Mouse (Mus musculus) spleen, adult 2 months (tissue): ENCODE measurements around the gene Rnf40. TPM values are rescaled to one million over a fixed set of nuclear protein-coding genes. Genes with fewer than 3 reads are reported as not detected.

Experiments
- DNase-seq, 2 experiments: peaks; one replicate each; pipeline versions ENCODE4 v3.0.0 to v3.0.0-alpha.2; 2012 to 2021; ENCODE audit warnings: low spot score in 2 of 2, low read depth in 1 of 2
- H3K27ac ChIP-seq: fragments of 200-500 bp; 2 replicates; pipeline ENCODE4 v1.5.1; 2012; ENCODE audit warnings: low read length, inconsistent platforms; ENCODE audit not compliant: insufficient read depth
- H3K27me3 ChIP-seq: fragments of 200-500 bp; 2 replicates; pipeline ENCODE4 v1.6.1; 2012; ENCODE audit warnings: mild to moderate bottlenecking, moderate library complexity, low read length, inconsistent platforms; ENCODE audit not compliant: control insufficient read depth, insufficient read depth
- H3K36me3 ChIP-seq: fragments of 200-500 bp; 2 replicates; pipeline ENCODE4 v1.6.1; 2012; ENCODE audit warnings: mild to moderate bottlenecking, low read length, inconsistent platforms; ENCODE audit not compliant: control insufficient read depth, insufficient read depth
- H3K4me1 ChIP-seq: fragments of 200-500 bp; 2 replicates; pipeline ENCODE4 v1.6.1; 2011; ENCODE audit warnings: inconsistent platforms; ENCODE audit not compliant: control insufficient read depth, insufficient read depth, insufficient read length
- H3K4me3 ChIP-seq: fragments of 200-500 bp; 2 replicates; pipeline ENCODE4 v1.5.1; 2011; ENCODE audit warnings: mild to moderate bottlenecking, inconsistent platforms; ENCODE audit not compliant: insufficient read depth, insufficient read length; ENCODE audit errors: extremely low read depth
- CTCF ChIP-seq: fragments of 200-500 bp; IDR thresholded peaks from 2 replicates; pipeline ENCODE4 v1.5.1; 2011; ENCODE audit warnings: mild to moderate bottlenecking, inconsistent platforms; ENCODE audit not compliant: insufficient read depth, insufficient read length, insufficient replicate concordance; ENCODE audit errors: extremely low read depth
- POLR2A ChIP-seq: fragments of 200-500 bp; IDR thresholded peaks from 2 replicates; pipeline ENCODE4 v1.6.1; 2011; ENCODE audit warnings: low read depth, low read length, inconsistent platforms
- WGBS: fragments of 180-500 bp; shearing (Covaris S2); methylation state at CpG from one replicate; pipeline ENCODE4 v1.1.7; 2018; 5-methylcytosine and 5-hydroxymethylcytosine counted together
- polyA plus RNA-seq: library from polyadenylated mRNA; depleted of rRNA; stranded (reverse); fragments of >200 nt; gene quantifications from 2 replicates; pipeline ENCODE4 v1.2.3, GENCODE M21; 2012; rRNA removed

The Rnf40 gene
- polyA plus RNA-seq, 1 experiment, result 25.8 TPM

DNA sequence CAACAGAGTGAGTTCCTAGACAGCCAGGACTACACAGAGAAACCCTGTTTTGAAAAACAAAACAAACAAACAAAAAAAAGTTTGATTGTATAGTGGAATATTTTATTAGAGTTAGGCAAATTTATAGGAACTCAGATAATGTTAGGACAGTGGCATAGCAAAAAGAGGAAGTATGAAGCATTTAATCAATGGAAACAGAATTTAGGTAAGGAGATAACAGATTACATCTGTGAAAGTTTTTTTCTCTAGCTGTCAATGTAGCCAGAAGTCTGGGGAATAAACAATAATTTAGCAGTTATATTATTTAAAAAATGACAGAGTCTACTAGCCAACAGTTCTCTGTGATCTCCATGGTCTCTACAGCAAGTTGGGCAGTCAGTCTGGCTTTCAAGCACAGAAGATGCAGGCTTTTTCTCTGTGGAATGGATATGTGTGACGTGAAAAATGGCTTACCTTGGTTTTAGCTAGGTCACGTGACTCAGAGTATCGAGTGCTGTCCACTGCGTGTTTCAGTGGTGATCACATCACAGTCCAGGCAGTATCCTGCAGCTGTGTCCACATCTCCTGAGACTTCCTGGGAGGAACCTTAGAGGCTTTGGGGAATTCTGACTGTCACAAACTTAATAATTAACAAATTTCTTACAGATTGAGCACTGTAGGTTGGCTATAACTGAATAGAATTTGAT, 60.1 kb downstream of the Rnf40 start:
- no peak overlapping the region for H3K27ac ChIP-seq
- no peaks in the 10 kb centered on the region for H3K27me3 ChIP-seq
- TF ChIP-seq CTCF (no peak), POLR2A (no peak)
- 77% methylated on average over 4 of the region's 4 CpGs for WGBS
- H3K4me3 ChIP-seq, result no peak overlapping the region
- no peaks in the 10 kb centered on the region for H3K36me3 ChIP-seq
- DNase-seq, result no peak
- H3K4me1 ChIP-seq, result no peaks in the 10 kb centered on the region

DNA sequence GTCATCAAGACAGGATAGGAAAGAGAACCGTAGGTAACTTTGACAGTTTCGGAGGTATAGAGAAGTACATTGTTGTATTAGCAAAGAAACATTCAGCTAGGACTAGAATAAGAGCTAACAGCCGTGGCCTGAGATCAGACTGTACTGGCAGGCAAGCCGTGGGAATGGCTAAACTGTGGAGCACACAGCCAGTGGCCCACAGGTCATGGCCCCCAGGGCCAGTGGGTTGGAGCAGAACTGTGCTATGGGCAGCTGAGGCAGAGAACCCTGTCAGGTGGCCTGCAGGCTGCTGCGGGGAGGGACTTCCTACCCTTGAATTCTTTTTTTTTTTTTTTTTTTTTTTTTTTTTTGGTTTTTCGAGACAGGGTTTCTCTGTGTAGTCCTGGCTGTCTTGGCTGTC, 60.6 kb downstream of the Rnf40 start:
- no peak for TF ChIP-seq CTCF
- TF ChIP-seq POLR2A, result no peak
- 81% methylated on average over 6 of the region's 6 CpGs for WGBS
- DNase-seq, result no peak
- Histone ChIP-seq H3K27ac (no peak overlapping the region), H3K36me3 (no peaks in the 10 kb centered on the region), H3K4me3 (no peak overlapping the region), H3K27me3 (no peaks in the 10 kb centered on the region), H3K4me1 (no peaks in the 10 kb centered on the region)

DNA sequence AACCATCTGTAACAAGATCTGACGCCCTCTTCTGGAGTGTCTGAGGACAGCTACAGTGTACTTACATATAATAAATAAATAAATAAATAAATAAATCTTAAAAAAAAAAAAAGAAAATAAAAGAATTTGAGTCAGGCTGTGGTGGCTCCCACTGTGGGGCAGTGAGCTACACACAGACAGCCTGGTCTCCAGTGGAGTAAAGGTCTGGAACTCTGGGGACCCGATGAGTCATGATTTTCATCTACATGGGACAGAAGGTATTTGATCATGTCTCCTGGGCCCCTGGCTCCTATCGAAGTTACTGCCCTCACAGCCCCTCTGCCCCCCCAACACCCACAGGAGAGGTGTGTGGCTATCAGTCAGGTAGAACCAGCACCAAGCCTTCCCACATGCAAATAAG, 63.1 kb downstream of the Rnf40 start:
- H3K4me3 ChIP-seq, result no peak overlapping the region
- TF ChIP-seq POLR2A (no peak), CTCF (no peak)
- no peaks in the 10 kb centered on the region for H3K27me3 ChIP-seq
- no peak overlapping the region for H3K27ac ChIP-seq
- 78% methylated on average over 3 of the region's 3 CpGs for WGBS
- H3K36me3 ChIP-seq, result no peaks in the 10 kb centered on the region
- H3K4me1 ChIP-seq, result no peaks in the 10 kb centered on the region
- no peak for DNase-seq

DNA sequence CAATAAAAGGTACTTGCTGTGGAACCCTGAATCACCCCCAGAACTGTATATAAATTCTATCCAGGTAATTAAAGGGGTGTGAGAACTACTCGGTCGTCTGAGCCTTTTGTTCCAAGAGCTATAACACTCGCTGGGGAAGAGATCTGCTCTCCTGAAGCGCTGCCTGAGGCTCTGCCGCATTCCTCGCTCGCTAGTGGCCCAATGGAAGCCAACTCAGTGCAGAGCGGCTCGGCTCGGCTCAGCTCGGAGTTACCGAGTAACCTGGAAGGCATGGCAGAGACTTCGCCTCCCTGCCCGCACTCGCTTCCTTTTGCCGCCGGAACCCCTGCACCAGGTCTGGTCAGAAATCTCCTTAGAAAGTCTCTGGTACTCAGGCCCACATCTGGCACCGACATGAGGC, 63.5 kb downstream of the Rnf40 start:
- TF ChIP-seq CTCF (no peak), POLR2A (no peak)
- DNase-seq, result no peak
- Histone ChIP-seq H3K4me3 (no peak overlapping the region), H3K27me3 (no peaks in the 10 kb centered on the region), H3K36me3 (no peaks in the 10 kb centered on the region), H3K27ac (no peak overlapping the region), H3K4me1 (no peaks in the 10 kb centered on the region)
- WGBS, result 39% methylated on average over 18 of the region's 18 CpGs

DNA sequence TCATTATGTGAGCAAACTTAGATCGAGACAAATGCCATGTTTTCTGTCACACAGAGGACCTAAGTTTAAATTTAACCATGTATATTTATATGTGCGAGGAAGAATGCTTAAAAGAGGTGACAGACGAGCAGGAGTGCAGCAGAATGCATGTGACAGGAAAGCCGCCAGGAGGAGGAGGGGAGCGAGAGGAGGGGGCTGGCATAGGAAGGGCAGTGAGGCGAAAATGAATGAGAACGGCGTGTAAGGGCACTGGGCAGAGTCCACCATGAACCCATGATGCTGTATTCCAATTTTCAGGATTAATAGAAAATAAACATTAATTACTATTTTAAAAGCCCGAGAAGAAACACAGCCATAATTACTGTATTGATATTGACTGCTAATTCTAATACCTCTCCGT, 65.8 kb downstream of the Rnf40 start:
- no peak for DNase-seq
- H3K4me3 ChIP-seq, result no peak overlapping the region
- no peaks in the 10 kb centered on the region for H3K36me3 ChIP-seq
- TF ChIP-seq CTCF (no peak), POLR2A (no peak)
- H3K4me1 ChIP-seq, result no peaks in the 10 kb centered on the region
- no peak overlapping the region for H3K27ac ChIP-seq
- H3K27me3 ChIP-seq, result no peaks in the 10 kb centered on the region
- WGBS, result 73% methylated on average over 10 of the region's 10 CpGs

Other genes with a start within 250 kb of the Rnf40 start
- gene Zfp768, start 243.2 kb upstream of the Rnf40 start, polyA plus RNA-seq, result 7.8 and 12.1 TPM in 2 replicates
- gene Zfp747, start 212.7 kb upstream of the Rnf40 start, polyA plus RNA-seq, result 7.2 and 10.0 TPM in 2 replicates
- gene 9130019O22Rik, start 201.6 kb upstream of the Rnf40 start, polyA plus RNA-seq, result 3.2 and 3.7 TPM in 2 replicates
- 4.3 and 6.4 TPM in 2 replicates for gene E430018J23Rik, start 195.1 kb upstream of the Rnf40 start, polyA plus RNA-seq
- gene Zfp764, start 181.9 kb upstream of the Rnf40 start, polyA plus RNA-seq, result 6.1 TPM in 2 replicates
- gene Zfp688, start 166.7 kb upstream of the Rnf40 start, polyA plus RNA-seq, result 24.9 and 35.9 TPM in 2 replicates
- gene Zfp689, start 139.6 kb upstream of the Rnf40 start, polyA plus RNA-seq, result 4.1 and 6.2 TPM in 2 replicates
- 76.5 and 84.4 TPM in 2 replicates for gene Prr14, start 129.2 kb upstream of the Rnf40 start, polyA plus RNA-seq
- 56.1 and 61.0 TPM in 2 replicates for gene Fbrs, start 109.6 kb upstream of the Rnf40 start, polyA plus RNA-seq
- gene Srcap, start 76.8 kb upstream of the Rnf40 start, polyA plus RNA-seq, result 37.7 and 38.5 TPM in 2 replicates
- 12.0 and 14.6 TPM in 2 replicates for gene Gm42715, start 69.2 kb upstream of the Rnf40 start, polyA plus RNA-seq
- gene Tmem265, start 27.4 kb upstream of the Rnf40 start, polyA plus RNA-seq, result 4.8 TPM in 2 replicates
- 79.5 and 91.4 TPM in 2 replicates for gene Phkg2, start 15.4 kb upstream of the Rnf40 start, polyA plus RNA-seq
- 1.6 and 2.2 TPM in 2 replicates for gene Ccdc189, start 172 bp upstream of the Rnf40 start, polyA plus RNA-seq
- gene Zfp629, start 27.0 kb downstream of the Rnf40 start, polyA plus RNA-seq, result 4.9 and 5.4 TPM in 2 replicates
- 17.7 and 26.1 TPM in 2 replicates for gene Bcl7c, start 120.2 kb downstream of the Rnf40 start, polyA plus RNA-seq
- gene Ctf1, start 124.0 kb downstream of the Rnf40 start, polyA plus RNA-seq, result 0.91 and 1.4 TPM in 2 replicates
- not detected in 2 replicates for gene Ctf2, start 143.4 kb downstream of the Rnf40 start, polyA plus RNA-seq
- 17.4 and 23.6 TPM in 2 replicates for gene Fbxl19, start 155.8 kb downstream of the Rnf40 start, polyA plus RNA-seq
- 50.3 and 62.9 TPM in 2 replicates for gene Orai3, start 181.0 kb downstream of the Rnf40 start, polyA plus RNA-seq
- 13.9 and 14.9 TPM in 2 replicates for gene Setd1a, start 187.9 kb downstream of the Rnf40 start, polyA plus RNA-seq
- not detected in 2 replicates for gene Gm49388, start 196.8 kb downstream of the Rnf40 start, polyA plus RNA-seq
- gene Hsd3b7, start 211.8 kb downstream of the Rnf40 start, polyA plus RNA-seq, result 22.7 and 23.6 TPM in 2 replicates
- 54.7 and 66.5 TPM in 2 replicates for gene Stx4a, start 235.5 kb downstream of the Rnf40 start, polyA plus RNA-seq
- gene Stx1b, start 235.8 kb downstream of the Rnf40 start, polyA plus RNA-seq, result 1.2 and 1.4 TPM in 2 replicates